Mouse (Mus musculus) ES-E14 (cell line): ENCODE data around the gene Ablim1.

Experiments
- CHD2 ChIP-seq: IDR thresholded peaks from 2 replicates; pipeline ENCODE4 v1.6.1; 2014; ENCODE audit warnings: mild to moderate bottlenecking, low read depth, low read length, inconsistent platforms
- HCFC1 ChIP-seq: IDR thresholded peaks from 2 replicates; pipeline ENCODE4 v1.6.1; 2012; ENCODE audit warnings: low read length, inconsistent platforms, borderline replicate concordance; ENCODE audit not compliant: insufficient read depth
- MAFK ChIP-seq: IDR thresholded peaks from 2 replicates; pipeline ENCODE4 v1.6.1; 2014; ENCODE audit warnings: mild to moderate bottlenecking, low read depth, low read length, inconsistent platforms; ENCODE audit not compliant: insufficient read depth
- ZC3H11A ChIP-seq: IDR thresholded peaks from 2 replicates; pipeline ENCODE4 v1.6.1; 2012; ENCODE audit warnings: low read depth, mild to moderate bottlenecking, inconsistent platforms, low read length, borderline replicate concordance
- ZNF384 ChIP-seq: IDR thresholded peaks from 2 replicates; pipeline ENCODE4 v1.6.1; 2012; ENCODE audit warnings: low read depth, low read length, inconsistent platforms

GRCm38 (mm10) chr19:57150275-57150674 is 164.4 kb downstream of the Ablim1 start:
- TF ChIP-seq ZNF384 (no peak), CHD2 (no peak), MAFK (no peak), HCFC1 (no peak), ZC3H11A (no peak)
